Mouse (Mus musculus): ENCODE measurements at regions not wholly inside any gene's neighbourhood (a gene's known extent, or its start where the extent isn't known, plus 50 kb on each side); places are given as distances from the start of the nearest gene placed in this dataset.

DNA sequence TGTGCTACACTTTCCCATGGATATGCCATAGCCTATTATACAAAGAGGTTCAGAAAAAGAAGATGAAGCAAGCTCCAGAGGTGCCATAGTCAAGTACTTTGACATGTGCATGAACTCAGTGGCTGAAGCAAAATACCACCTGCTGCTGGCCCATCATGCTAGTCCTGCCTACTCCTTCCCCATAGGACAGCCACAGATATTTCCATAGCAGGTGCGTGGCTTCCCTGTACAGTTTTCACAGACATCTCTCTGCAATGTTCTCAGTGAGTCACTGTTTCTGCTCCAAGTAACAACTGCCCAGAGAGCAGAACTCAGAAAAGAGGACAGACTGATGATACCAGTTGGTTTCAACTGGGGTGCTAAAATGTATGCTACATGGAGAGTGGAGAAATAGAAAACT is 242.8 kb upstream of the Thbs1 start:
- no peak for ATAC-seq
- no peak for DNase-seq
- TF ChIP-seq CTCF (IDR thresholded peaks at IDR 0.05; ENCODE audit: low read depth) (no peak), EP300 (IDR thresholded peaks at IDR 0.05; ENCODE audit: low read depth) (no peak)
- WGBS (ENCODE audit: insufficient replicate concordance): 77% methylated on average over 1 of the region's 1 CpGs
- Histone ChIP-seq H3K36me3 (replicated peaks; ENCODE audit: insufficient read depth, low read length) (no peaks in the 10 kb centered on the region), H3K4me2 (ENCODE audit: low read depth, low read length) (no peak overlapping the region), H3K27me3 (ENCODE audit: insufficient read depth, low read length) (no peaks in the 10 kb centered on the region), H3K9ac (replicated peaks) (no peak overlapping the region), H3K27ac (ENCODE audit: low read depth) (no peak overlapping the region), H3K4me3 (ENCODE audit: low read depth, low read length) (no peak overlapping the region), H3K4me1 (ENCODE audit: insufficient read depth) (no peaks in the 10 kb centered on the region), H3K9me3 (ENCODE audit: low read length) (no peaks in the 10 kb centered on the region)

- Histone ChIP-seq H3K4me2 (ENCODE audit: low read depth, low read length) (no peak overlapping the region), H3K4me3 (ENCODE audit: low read depth, low read length) (no peak overlapping the region), H3K9me3 (ENCODE audit: low read length) (no peaks in the 10 kb centered on the region), H3K9ac (replicated peaks) (no peak overlapping the region), H3K27me3 (ENCODE audit: insufficient read depth, low read length) (no peaks in the 10 kb centered on the region), H3K36me3 (replicated peaks; ENCODE audit: insufficient read depth, low read length) (no peaks in the 10 kb centered on the region), H3K4me1 (ENCODE audit: insufficient read depth) (no peaks in the 10 kb centered on the region), H3K27ac (ENCODE audit: low read depth) (no peak overlapping the region)
- no peak for ATAC-seq
- 57% methylated on average over 9 of the region's 9 CpGs for WGBS (ENCODE audit: insufficient replicate concordance)
- no peak for TF ChIP-seq CTCF (IDR thresholded peaks at IDR 0.05; ENCODE audit: low read depth)
- TF ChIP-seq EP300 (IDR thresholded peaks at IDR 0.05; ENCODE audit: low read depth): no peak
- no peak for DNase-seq
Observed at GRCm38 (mm10) chr2:117871507-117872282, 240.0 kb upstream of the Thbs1 start.

DNA sequence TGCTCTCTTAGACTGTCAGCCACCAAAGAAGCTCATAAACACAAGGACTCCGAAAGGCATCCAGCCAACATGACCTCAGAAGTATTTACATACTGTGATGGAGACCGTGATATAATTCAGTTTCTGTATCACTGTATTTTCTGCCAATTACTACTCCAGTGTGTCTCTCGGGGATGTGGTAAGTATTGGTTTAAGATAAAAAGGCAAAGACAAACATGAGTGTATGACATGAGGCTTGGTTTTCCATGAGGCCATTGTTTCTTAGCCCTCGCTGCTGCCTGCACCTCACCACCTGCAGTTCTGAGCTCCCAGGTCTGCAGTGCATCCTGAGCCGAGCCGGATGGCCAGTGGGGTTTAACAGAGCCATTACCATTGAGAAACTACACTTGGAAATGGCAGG is 233.9 kb upstream of the Thbs1 start:
- Histone ChIP-seq H3K4me2 (ENCODE audit: low read depth, low read length) (no peak overlapping the region), H3K4me1 (ENCODE audit: insufficient read depth) (no peaks in the 10 kb centered on the region), H3K4me3 (ENCODE audit: low read depth, low read length) (no peak overlapping the region), H3K9me3 (ENCODE audit: low read length) (no peaks in the 10 kb centered on the region), H3K36me3 (replicated peaks; ENCODE audit: insufficient read depth, low read length) (no peaks in the 10 kb centered on the region), H3K27me3 (ENCODE audit: insufficient read depth, low read length) (no peaks in the 10 kb centered on the region), H3K27ac (ENCODE audit: low read depth) (no peak overlapping the region), H3K9ac (replicated peaks) (no peak overlapping the region)
- no peak for ATAC-seq
- WGBS (ENCODE audit: insufficient replicate concordance): 62% methylated on average over 6 of the region's 6 CpGs
- TF ChIP-seq CTCF (IDR thresholded peaks at IDR 0.05; ENCODE audit: low read depth) (no peak), EP300 (IDR thresholded peaks at IDR 0.05; ENCODE audit: low read depth) (no peak)
- DNase-seq: no peak

- Histone ChIP-seq H3K4me2 (ENCODE audit: low read depth, low read length) (no peak overlapping the region), H3K4me1 (ENCODE audit: insufficient read depth) (no peaks in the 10 kb centered on the region), H3K27me3 (ENCODE audit: insufficient read depth, low read length) (no peaks in the 10 kb centered on the region), H3K9ac (replicated peaks) (no peak overlapping the region), H3K4me3 (ENCODE audit: low read depth, low read length) (no peak overlapping the region), H3K9me3 (ENCODE audit: low read length) (no peaks in the 10 kb centered on the region), H3K27ac (ENCODE audit: low read depth) (no peak overlapping the region), H3K36me3 (replicated peaks; ENCODE audit: insufficient read depth, low read length) (no peaks in the 10 kb centered on the region)
- DNase-seq (no peak), ATAC-seq (no peak)
- WGBS (ENCODE audit: insufficient replicate concordance): 78% methylated on average over 4 of the region's 4 CpGs
- TF ChIP-seq CTCF (IDR thresholded peaks at IDR 0.05; ENCODE audit: low read depth): no peak
- no peak for TF ChIP-seq EP300 (IDR thresholded peaks at IDR 0.05; ENCODE audit: low read depth)
Observed at GRCm38 (mm10) chr2:117882136-117882535, 229.5 kb upstream of the Thbs1 start.

DNA sequence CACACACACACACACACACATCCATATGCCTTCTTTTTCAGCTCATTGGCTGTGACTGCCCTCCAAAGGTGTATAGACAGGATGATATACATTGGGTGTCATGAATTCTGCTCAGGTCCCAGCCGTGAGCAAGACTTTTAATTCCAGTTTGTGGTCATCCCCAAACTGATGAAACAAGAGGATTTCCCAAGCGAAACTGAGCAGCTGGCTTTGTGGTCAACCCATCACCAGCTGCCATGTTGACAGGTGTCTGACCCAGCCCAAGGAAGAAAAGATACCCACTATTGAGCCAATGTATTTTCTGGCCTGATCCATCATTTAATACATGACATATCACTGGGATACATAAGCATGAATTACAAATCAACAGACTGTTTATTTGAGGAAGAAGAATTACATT is 228.8 kb upstream of the Thbs1 start:
- H3K9me3 ChIP-seq (ENCODE audit: low read length): no peaks in the 10 kb centered on the region
- ATAC-seq: no peak
- 48% methylated on average over 2 of the region's 2 CpGs for whole genome bisulfite sequencing (ENCODE audit: insufficient replicate concordance)

DNA sequence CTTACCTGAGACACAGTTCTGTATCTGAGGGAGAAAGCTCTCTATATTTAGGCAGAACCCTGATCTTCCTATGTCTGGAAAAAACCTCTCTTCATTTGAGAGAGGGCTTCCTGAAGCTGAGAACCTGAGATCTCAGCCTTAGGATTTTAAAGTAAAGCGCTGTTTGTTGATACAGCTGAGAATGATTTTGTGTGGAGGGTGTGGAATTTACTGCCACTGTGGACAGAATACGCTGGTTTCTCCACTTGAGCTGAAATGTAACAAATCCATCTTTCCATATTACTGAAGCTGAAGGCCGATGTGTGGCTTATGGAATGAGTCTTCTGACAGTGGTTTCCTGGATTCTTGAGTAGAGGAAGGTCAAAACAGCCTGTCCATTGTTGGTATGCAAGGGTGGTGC is 225.2 kb upstream of the Thbs1 start:
- Histone ChIP-seq H3K27ac (ENCODE audit: low read depth) (no peak overlapping the region), H3K4me3 (ENCODE audit: low read depth, low read length) (no peak overlapping the region), H3K4me1 (ENCODE audit: insufficient read depth) (no peaks in the 10 kb centered on the region), H3K27me3 (ENCODE audit: insufficient read depth, low read length) (no peaks in the 10 kb centered on the region), H3K36me3 (replicated peaks; ENCODE audit: insufficient read depth, low read length) (no peaks in the 10 kb centered on the region), H3K4me2 (ENCODE audit: low read depth, low read length) (no peak overlapping the region), H3K9ac (replicated peaks) (no peak overlapping the region), H3K9me3 (ENCODE audit: low read length) (no peaks in the 10 kb centered on the region)
- no peak for TF ChIP-seq EP300 (IDR thresholded peaks at IDR 0.05; ENCODE audit: low read depth)
- TF ChIP-seq CTCF (IDR thresholded peaks at IDR 0.05; ENCODE audit: low read depth): no peak
- ATAC-seq: no peak
- WGBS (ENCODE audit: insufficient replicate concordance): 70% methylated on average over 3 of the region's 3 CpGs
- no peak for DNase-seq

More for the DNA sequence above, 228.8 kb upstream of the Thbs1 start:
- Histone ChIP-seq H3K4me1 (ENCODE audit: insufficient read depth) (no peaks in the 10 kb centered on the region), H3K27ac (ENCODE audit: low read depth) (no peak overlapping the region), H3K4me2 (ENCODE audit: low read depth, low read length) (no peak overlapping the region), H3K4me3 (ENCODE audit: low read depth, low read length) (no peak overlapping the region), H3K9ac (replicated peaks) (no peak overlapping the region), H3K36me3 (replicated peaks; ENCODE audit: insufficient read depth, low read length) (no peaks in the 10 kb centered on the region), H3K27me3 (ENCODE audit: insufficient read depth, low read length) (no peaks in the 10 kb centered on the region)
- TF ChIP-seq EP300 (IDR thresholded peaks at IDR 0.05; ENCODE audit: low read depth) (no peak), CTCF (IDR thresholded peaks at IDR 0.05; ENCODE audit: low read depth) (no peak)
- DNase-seq: no peak

Measured in liver, postnatal 0 days (tissue).